Mouse (Mus musculus): ENCODE results near the gene Cuedc2. TPM values are rescaled to one million over a fixed set of nuclear protein-coding genes. Genes with fewer than 3 reads are reported as not detected.

The Cuedc2 gene
- polyA plus RNA-seq, 1 experiment from 2014 or later, result 99.1 TPM

- peaks cover 45% of the 10 kb centered on the region for H3K36me3 ChIP-seq
- WGBS (ENCODE audit: insufficient replicate concordance), result 78% methylated on average over 21 of the region's 21 CpGs
- no peak for ATAC-seq
- no peak overlapping the region for H3K4me3 ChIP-seq
- no peak overlapping the region for H3K4me2 ChIP-seq
- peaks cover 65% of the 10 kb centered on the region for H3K4me1 ChIP-seq
- H3K27ac ChIP-seq, result peak overlapping the region; percentile 1; the same call in 1 of the 2 replicates
- H3K9ac ChIP-seq, result no peak overlapping the region
- peaks cover 55% of the 10 kb centered on the region for H3K27me3 ChIP-seq (replicated peaks)
- H3K9me3 ChIP-seq (replicated peaks), result no peaks in the 10 kb centered on the region
Observed at GRCm38 (mm10) chr19:46309651-46310305, 28.7 kb downstream of the Cuedc2 start.

- H3K4me3 ChIP-seq, result peak overlapping the region; percentile 52
- peak overlapping the region; percentile 49; the same call in 1 of the 2 replicates for H3K27ac ChIP-seq
- peaks cover 45% of the 10 kb centered on the region for H3K36me3 ChIP-seq
- no peaks in the 10 kb centered on the region for H3K9me3 ChIP-seq (replicated peaks)
- H3K27me3 ChIP-seq (replicated peaks), result peaks cover 46% of the 10 kb centered on the region
- H3K4me2 ChIP-seq, result peak overlapping the region; percentile 90
- peak overlapping the region; percentile 72 for H3K9ac ChIP-seq
- no peak for ATAC-seq
- H3K4me1 ChIP-seq, result peaks cover 65% of the 10 kb centered on the region
- WGBS (ENCODE audit: insufficient replicate concordance), result 3% methylated on average over 47 of the region's 47 CpGs
Observed at GRCm38 (mm10) chr19:46308706-46309435, 29.6 kb downstream of the Cuedc2 start.

GRCm38 (mm10) chr19:46308303-46308702 lies 30.2 kb downstream of the Cuedc2 start:
- peaks cover 41% of the 10 kb centered on the region for H3K27me3 ChIP-seq (replicated peaks)
- peaks cover 42% of the 10 kb centered on the region for H3K36me3 ChIP-seq
- peak overlapping the region; percentile 90 for H3K4me2 ChIP-seq
- peak overlapping the region; percentile 52; the same call in 1 of the 2 replicates for H3K4me3 ChIP-seq
- WGBS (ENCODE audit: insufficient replicate concordance), result 67% methylated on average over 16 of the region's 16 CpGs
- peak overlapping the region; percentile 72 for H3K9ac ChIP-seq
- ATAC-seq, result no peak
- no peaks in the 10 kb centered on the region for H3K9me3 ChIP-seq (replicated peaks)
- H3K27ac ChIP-seq, result no peak overlapping the region
- H3K4me1 ChIP-seq, result peaks cover 63% of the 10 kb centered on the region

- Histone ChIP-seq H3K27ac (no peak overlapping the region), H3K4me1 (peaks cover 57% of the 10 kb centered on the region), H3K36me3 (peaks cover 40% of the 10 kb centered on the region), H3K4me3 (no peak overlapping the region), H3K9ac (no peak overlapping the region), H3K4me2 (no peak overlapping the region), H3K27me3 (replicated peaks) (peaks cover 39% of the 10 kb centered on the region), H3K9me3 (replicated peaks) (no peaks in the 10 kb centered on the region)
- no peak for ATAC-seq
- WGBS (ENCODE audit: insufficient replicate concordance), result 80% methylated on average over 16 of the region's 16 CpGs
Observed at GRCm38 (mm10) chr19:46307781-46308180, 30.7 kb downstream of the Cuedc2 start.

GRCm38 (mm10) chr19:46306751-46307289 lies 31.7 kb downstream of the Cuedc2 start:
- H3K36me3 ChIP-seq, result peaks cover 32% of the 10 kb centered on the region
- H3K27ac ChIP-seq, result no peak overlapping the region
- peak overlapping the region; percentile 97; the same call in 1 of the 2 replicates for H3K4me2 ChIP-seq
- no peak overlapping the region for H3K9ac ChIP-seq
- WGBS (ENCODE audit: insufficient replicate concordance), result 84% methylated on average over 9 of the region's 9 CpGs
- H3K27me3 ChIP-seq (replicated peaks), result peaks cover 39% of the 10 kb centered on the region
- no peak overlapping the region for H3K4me3 ChIP-seq
- H3K9me3 ChIP-seq (replicated peaks), result no peaks in the 10 kb centered on the region
- peaks cover 49% of the 10 kb centered on the region for H3K4me1 ChIP-seq
- ATAC-seq, result no peak

GRCm38 (mm10) chr19:46306268-46306610 lies 32.3 kb downstream of the Cuedc2 start:
- no peak for ATAC-seq
- peaks cover 39% of the 10 kb centered on the region for H3K27me3 ChIP-seq (replicated peaks)
- peaks cover 48% of the 10 kb centered on the region for H3K4me1 ChIP-seq
- peak overlapping the region; percentile 71 for H3K4me3 ChIP-seq
- H3K9ac ChIP-seq, result peak overlapping the region; percentile 76
- WGBS (ENCODE audit: insufficient replicate concordance), result 58% methylated on average over 5 of the region's 5 CpGs
- H3K36me3 ChIP-seq, result peaks cover 26% of the 10 kb centered on the region
- peak overlapping the region; percentile 83; the same call in 1 of the 2 replicates for H3K27ac ChIP-seq
- peak overlapping the region; percentile 97 for H3K4me2 ChIP-seq
- no peaks in the 10 kb centered on the region for H3K9me3 ChIP-seq (replicated peaks)

GRCm38 (mm10) chr19:46305432-46306267 lies 32.9 kb downstream of the Cuedc2 start:
- Histone ChIP-seq H3K4me3 (peak overlapping the region; percentile 71), H3K27me3 (replicated peaks) (peaks cover 37% of the 10 kb centered on the region), H3K9ac (peak overlapping the region; percentile 76), H3K9me3 (replicated peaks) (no peaks in the 10 kb centered on the region), H3K4me1 (peaks cover 48% of the 10 kb centered on the region), H3K27ac (peak overlapping the region; percentile 83), H3K4me2 (peak overlapping the region; percentile 97), H3K36me3 (peaks cover 20% of the 10 kb centered on the region)
- WGBS (ENCODE audit: insufficient replicate concordance), result under 1% methylated on average over 43 of the region's 43 CpGs
- peak; percentile 77 for ATAC-seq

GRCm38 (mm10) chr19:46304908-46305333 lies 33.6 kb downstream of the Cuedc2 start:
- ATAC-seq, result peak; percentile 40
- Histone ChIP-seq H3K9me3 (replicated peaks) (no peaks in the 10 kb centered on the region), H3K4me1 (peaks cover 47% of the 10 kb centered on the region), H3K27ac (peak overlapping the region; percentile 83), H3K4me3 (peak overlapping the region; percentile 71), H3K27me3 (replicated peaks) (peaks cover 35% of the 10 kb centered on the region), H3K4me2 (peak overlapping the region; percentile 97), H3K9ac (peak overlapping the region; percentile 76), H3K36me3 (peaks cover 13% of the 10 kb centered on the region)
- WGBS (ENCODE audit: insufficient replicate concordance), result under 1% methylated on average over 34 of the region's 34 CpGs

- H3K4me1 ChIP-seq, result peaks cover 41% of the 10 kb centered on the region
- under 1% methylated on average over 39 of the region's 39 CpGs for WGBS (ENCODE audit: insufficient replicate concordance)
- peaks cover 7% of the 10 kb centered on the region; the same call in 1 of the 2 replicates for H3K36me3 ChIP-seq
- peak; percentile 89 for ATAC-seq
- peak within 1 kb of the TSS; percentile 76 for H3K9ac ChIP-seq
- peaks cover 32% of the 10 kb centered on the region for H3K27me3 ChIP-seq (replicated peaks)
- H3K4me3 ChIP-seq, result peak within 1 kb of the TSS; percentile 71
- H3K27ac ChIP-seq, result peak within 1 kb of the TSS; percentile 83
- no peaks in the 10 kb centered on the region for H3K9me3 ChIP-seq (replicated peaks)
- peak within 1 kb of the TSS; percentile 97 for H3K4me2 ChIP-seq
Observed at GRCm38 (mm10) chr19:46304216-46304841, 34.2 kb downstream of the Cuedc2 start, which contains the start of gene Nfkb2. TSS of gene Nfkb2 (plus strand) at chr19:46304320.

GRCm38 (mm10) chr19:46303251-46304215 lies 35.0 kb downstream of the Cuedc2 start:
- Histone ChIP-seq H3K36me3 (peaks cover 7% of the 10 kb centered on the region; the same call in 1 of the 2 replicates), H3K27ac (peak overlapping the region; percentile 83; the same call in 1 of the 2 replicates)

More at GRCm38 (mm10) chr19:46303251-46304215, 35.0 kb downstream of the Cuedc2 start:
- H3K9me3 ChIP-seq (replicated peaks), result no peaks in the 10 kb centered on the region
- H3K4me2 ChIP-seq, result peak overlapping the region; percentile 97
- WGBS (ENCODE audit: insufficient replicate concordance), result 57% methylated on average over 18 of the region's 18 CpGs
- no peak for ATAC-seq
- peaks cover 29% of the 10 kb centered on the region for H3K27me3 ChIP-seq (replicated peaks)
- H3K4me1 ChIP-seq, result peaks cover 34% of the 10 kb centered on the region
- peak overlapping the region; percentile 71 for H3K4me3 ChIP-seq
- peak overlapping the region; percentile 76; the same call in 1 of the 2 replicates for H3K9ac ChIP-seq
